Mouse (Mus musculus): Measurements from ENCODE around the gene Steap2.

Gene Steap2

DNA sequence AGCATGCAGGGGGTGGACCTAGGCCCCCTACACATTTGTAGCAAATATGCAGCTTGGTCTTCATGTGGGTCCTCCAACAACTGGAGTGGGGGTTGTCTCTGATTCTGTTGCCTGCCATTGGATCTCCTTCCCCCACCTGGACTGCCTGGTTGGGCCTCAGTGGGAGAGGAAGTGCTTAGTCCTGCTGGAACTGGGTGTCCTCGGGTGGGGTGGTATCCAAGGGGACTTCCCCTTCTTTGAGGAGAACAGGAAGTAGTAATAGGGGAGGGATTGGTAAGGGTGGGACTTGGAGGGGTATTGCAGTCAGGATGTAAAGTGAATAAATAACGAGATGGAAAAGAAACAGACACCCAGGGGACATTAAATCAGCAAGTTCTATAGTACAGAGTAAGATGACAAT is 35.7 kb downstream of the Steap2 start:
- Histone ChIP-seq H3K4me3 (replicated peaks; ENCODE audit: low read length) (no peak overlapping the region), H3K4me1 (replicated peaks; ENCODE audit: low read depth, low read length) (peaks cover 8% of the 10 kb centered on the region), H3K9me3 (ENCODE audit: low read length) (no peaks in the 10 kb centered on the region), H3K27me3 (ENCODE audit: insufficient read depth, low read length) (0 out of 2 replicates have a peak, but pooled peaks cover 3% of the 10 kb centered on the region), H3K36me3 (ENCODE audit: insufficient read depth, low read length) (no peaks in the 10 kb centered on the region)
- no peak for TF ChIP-seq CTCF (conservative IDR thresholded peaks at IDR 0.05; ENCODE audit: low read length)
- TF ChIP-seq NANOG (IDR thresholded peaks at IDR 0.05; ENCODE audit: borderline replicate concordance, low read length) = no peak
- no peak for TF ChIP-seq POU5F1 (IDR thresholded peaks at IDR 0.05; ENCODE audit: borderline replicate concordance, low read length)

DNA sequence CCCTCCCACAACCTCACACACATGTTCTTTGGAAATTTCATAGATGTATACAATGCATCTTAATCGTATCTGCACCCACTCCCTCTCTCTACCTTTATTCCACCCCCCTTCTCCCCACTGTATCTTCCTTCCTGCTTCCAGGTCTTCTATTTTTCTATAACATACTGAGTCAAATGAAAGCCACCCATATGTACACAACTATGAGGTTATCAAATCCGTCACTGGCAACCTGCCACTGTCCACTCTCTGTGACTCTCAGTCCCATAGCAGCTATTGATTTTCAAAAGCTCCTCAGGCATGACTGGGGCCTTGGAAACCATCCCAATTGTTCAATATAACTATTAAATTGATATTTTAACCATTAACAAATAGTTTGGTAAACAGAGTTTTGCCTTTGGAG is 36.4 kb downstream of the Steap2 start:
- TF ChIP-seq CTCF (conservative IDR thresholded peaks at IDR 0.05; ENCODE audit: low read length) = no peak
- TF ChIP-seq NANOG (IDR thresholded peaks at IDR 0.05; ENCODE audit: borderline replicate concordance, low read length) = no peak
- TF ChIP-seq POU5F1 (IDR thresholded peaks at IDR 0.05; ENCODE audit: borderline replicate concordance, low read length) = no peak

DNA sequence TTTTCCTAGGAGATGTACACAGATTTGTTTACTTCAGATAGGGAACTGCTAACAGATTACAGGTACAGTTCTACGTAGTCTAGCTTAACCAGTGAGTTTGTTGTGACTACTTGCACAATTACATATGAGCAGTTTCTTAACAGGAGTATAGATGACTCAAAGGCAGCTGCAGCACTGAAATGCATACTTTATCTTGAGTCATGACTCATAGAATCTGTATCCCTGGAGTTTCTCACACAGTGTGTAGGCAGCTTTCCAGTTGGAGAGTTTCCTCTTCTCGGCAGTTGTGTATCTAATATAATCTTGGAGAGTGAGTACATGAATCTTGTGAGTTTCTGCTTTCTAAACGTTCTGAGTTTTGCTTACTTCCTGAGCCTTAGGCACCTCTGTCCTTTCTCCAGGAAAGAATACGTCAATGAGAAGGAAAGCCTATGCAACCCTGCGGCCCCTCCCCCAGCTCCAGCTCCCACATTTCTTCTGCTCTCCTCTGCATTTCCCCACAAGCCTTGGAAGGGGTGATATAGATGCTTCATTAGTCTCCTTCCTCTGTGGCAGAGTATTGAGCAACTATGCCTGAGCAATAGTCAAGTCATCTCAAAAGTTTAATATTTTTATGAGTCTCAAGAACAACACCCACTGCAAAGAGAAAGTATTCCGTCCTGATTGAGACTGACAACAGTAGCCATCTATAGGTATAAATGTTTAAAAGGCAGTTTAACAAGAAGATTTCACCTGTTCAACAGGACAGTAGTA is 45.4 kb downstream of the Steap2 start:
- no peak for TF ChIP-seq CTCF (conservative IDR thresholded peaks at IDR 0.05; ENCODE audit: low read length)
- TF ChIP-seq NANOG (IDR thresholded peaks at IDR 0.05; ENCODE audit: borderline replicate concordance, low read length) = no peak
- no peak for TF ChIP-seq POU5F1 (IDR thresholded peaks at IDR 0.05; ENCODE audit: borderline replicate concordance, low read length)
- Histone ChIP-seq H3K36me3 (ENCODE audit: insufficient read depth, low read length) (no peaks in the 10 kb centered on the region), H3K9me3 (ENCODE audit: low read length) (no peaks in the 10 kb centered on the region), H3K4me1 (replicated peaks; ENCODE audit: low read depth, low read length) (no peaks in the 10 kb centered on the region), H3K4me3 (replicated peaks; ENCODE audit: low read length) (no peak overlapping the region), H3K27me3 (ENCODE audit: insufficient read depth, low read length) (no peaks in the 10 kb centered on the region)

More for the DNA sequence above, 36.4 kb downstream of the Steap2 start:
- peaks cover 3% of the 10 kb centered on the region for H3K4me1 ChIP-seq (replicated peaks; ENCODE audit: low read depth, low read length)
- H3K4me3 ChIP-seq (replicated peaks; ENCODE audit: low read length) = no peak overlapping the region
- no peaks in the 10 kb centered on the region for H3K36me3 ChIP-seq (ENCODE audit: insufficient read depth, low read length)
- H3K9me3 ChIP-seq (ENCODE audit: low read length) = no peaks in the 10 kb centered on the region
- 0 out of 2 replicates have a peak, but pooled peaks cover under 1% of the 10 kb centered on the region for H3K27me3 ChIP-seq (ENCODE audit: insufficient read depth, low read length)

DNA sequence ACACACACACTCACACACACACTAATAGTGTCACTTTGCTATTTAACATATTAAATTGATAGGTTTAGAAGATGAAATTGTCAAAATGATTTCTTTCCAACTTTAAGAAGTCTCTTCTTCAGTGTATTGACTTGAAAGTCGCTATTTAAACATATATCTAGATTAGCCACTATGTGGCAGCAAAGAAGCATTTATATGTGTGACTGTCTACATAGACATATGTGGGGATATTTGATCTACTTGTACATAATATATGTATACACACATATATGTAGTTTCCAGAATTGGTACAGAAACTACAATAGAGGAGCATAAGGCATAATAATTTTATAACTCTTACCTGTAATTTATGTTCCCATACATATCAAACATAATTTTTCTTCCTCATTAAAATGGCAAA is 48.2 kb downstream of the Steap2 start:
- H3K27me3 ChIP-seq (ENCODE audit: insufficient read depth, low read length) = no peaks in the 10 kb centered on the region
- no peaks in the 10 kb centered on the region for H3K36me3 ChIP-seq (ENCODE audit: insufficient read depth, low read length)
- H3K4me1 ChIP-seq (replicated peaks; ENCODE audit: low read depth, low read length) = no peaks in the 10 kb centered on the region
- no peak for TF ChIP-seq NANOG (IDR thresholded peaks at IDR 0.05; ENCODE audit: borderline replicate concordance, low read length)
- no peak for TF ChIP-seq POU5F1 (IDR thresholded peaks at IDR 0.05; ENCODE audit: borderline replicate concordance, low read length)
- no peak for TF ChIP-seq CTCF (conservative IDR thresholded peaks at IDR 0.05; ENCODE audit: low read length)
- H3K9me3 ChIP-seq (ENCODE audit: low read length) = no peaks in the 10 kb centered on the region
- H3K4me3 ChIP-seq (replicated peaks; ENCODE audit: low read length) = no peak overlapping the region

DNA sequence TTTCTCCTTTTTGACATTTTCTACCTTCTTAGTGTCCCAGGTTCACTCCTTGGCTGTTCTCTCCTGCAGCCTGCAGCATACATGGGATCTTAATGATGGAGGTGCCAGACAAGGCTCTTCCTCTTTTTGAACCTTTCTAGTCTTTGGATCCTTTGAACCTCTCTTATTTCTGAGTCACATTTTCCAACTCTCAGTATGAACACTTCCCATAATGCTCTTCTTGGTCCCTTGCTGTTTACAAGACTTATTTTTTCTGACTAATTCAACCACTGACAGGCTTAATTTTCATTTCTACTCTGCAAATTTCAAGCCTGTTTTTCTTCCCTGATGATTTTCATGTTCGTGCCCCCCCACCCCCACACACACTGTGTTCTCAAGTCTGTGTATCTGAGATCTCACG is 55.9 kb downstream of the Steap2 start:
- TF ChIP-seq NANOG (IDR thresholded peaks at IDR 0.05; ENCODE audit: borderline replicate concordance, low read length) = no peak
- TF ChIP-seq CTCF (conservative IDR thresholded peaks at IDR 0.05; ENCODE audit: low read length) = no peak
- no peak for TF ChIP-seq POU5F1 (IDR thresholded peaks at IDR 0.05; ENCODE audit: borderline replicate concordance, low read length)

DNA sequence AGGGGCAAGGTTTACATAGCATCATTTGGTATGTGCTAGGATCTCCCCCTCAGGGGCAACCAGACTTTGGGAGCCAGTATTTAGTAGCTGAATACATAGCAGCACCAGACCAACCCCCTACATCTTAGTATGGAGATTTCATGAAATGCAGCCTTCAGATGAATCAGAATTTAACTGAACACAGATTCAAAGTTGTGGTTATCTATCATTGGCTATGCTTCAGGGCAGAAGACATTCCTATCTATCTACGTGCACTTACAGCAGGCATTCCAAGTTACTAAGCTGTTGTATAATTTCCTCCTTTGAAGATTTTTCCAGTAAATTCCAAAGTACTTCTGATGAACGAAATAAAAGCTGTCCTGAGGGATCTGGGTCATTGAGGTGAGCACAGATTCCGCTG is 68.9 kb downstream of the Steap2 start:
- H3K27me3 ChIP-seq (ENCODE audit: insufficient read depth, low read length) = no peaks in the 10 kb centered on the region
- no peak overlapping the region for H3K4me3 ChIP-seq (replicated peaks; ENCODE audit: low read length)
- no peaks in the 10 kb centered on the region for H3K36me3 ChIP-seq (ENCODE audit: insufficient read depth, low read length)
- TF ChIP-seq POU5F1 (IDR thresholded peaks at IDR 0.05; ENCODE audit: borderline replicate concordance, low read length) = no peak
- TF ChIP-seq CTCF (conservative IDR thresholded peaks at IDR 0.05; ENCODE audit: low read length) = no peak
- TF ChIP-seq NANOG (IDR thresholded peaks at IDR 0.05; ENCODE audit: borderline replicate concordance, low read length) = no peak
- H3K4me1 ChIP-seq (replicated peaks; ENCODE audit: low read depth, low read length) = 0 out of 2 replicates have a peak, but pooled peaks cover 3% of the 10 kb centered on the region
- H3K9me3 ChIP-seq (ENCODE audit: low read length) = no peaks in the 10 kb centered on the region

More for the DNA sequence above, 55.9 kb downstream of the Steap2 start:
- H3K4me1 ChIP-seq (replicated peaks; ENCODE audit: low read depth, low read length) = no peaks in the 10 kb centered on the region
- no peak overlapping the region for H3K4me3 ChIP-seq (replicated peaks; ENCODE audit: low read length)
- no peaks in the 10 kb centered on the region for H3K36me3 ChIP-seq (ENCODE audit: insufficient read depth, low read length)
- no peaks in the 10 kb centered on the region for H3K9me3 ChIP-seq (ENCODE audit: low read length)
- H3K27me3 ChIP-seq (ENCODE audit: insufficient read depth, low read length) = no peaks in the 10 kb centered on the region

DNA sequence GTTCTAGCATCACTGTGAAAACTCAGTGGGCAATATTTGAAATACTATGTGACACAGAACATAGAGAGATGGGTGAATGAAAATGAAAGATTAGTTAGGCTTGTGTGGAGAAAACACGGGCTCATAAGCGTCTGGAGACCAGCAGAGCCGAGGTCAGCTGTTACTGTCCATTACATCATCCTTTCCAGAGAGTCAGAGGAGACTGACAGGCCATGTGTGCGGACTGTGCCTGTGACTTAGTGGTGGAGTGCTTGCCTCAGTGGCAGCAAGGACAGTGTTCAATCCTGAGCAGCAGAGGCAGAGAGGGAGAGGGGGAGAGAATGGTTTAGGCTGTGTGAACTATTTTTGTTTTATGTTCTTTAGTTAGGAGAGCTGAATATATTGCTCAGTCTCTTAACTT is 76.0 kb downstream of the Steap2 start:
- no peaks in the 10 kb centered on the region for H3K4me1 ChIP-seq (replicated peaks; ENCODE audit: low read depth, low read length)
- no peaks in the 10 kb centered on the region for H3K27me3 ChIP-seq (ENCODE audit: insufficient read depth, low read length)
- no peaks in the 10 kb centered on the region for H3K9me3 ChIP-seq (ENCODE audit: low read length)
- no peak overlapping the region for H3K4me3 ChIP-seq (replicated peaks; ENCODE audit: low read length)
- no peaks in the 10 kb centered on the region for H3K36me3 ChIP-seq (ENCODE audit: insufficient read depth, low read length)
- no peak for TF ChIP-seq POU5F1 (IDR thresholded peaks at IDR 0.05; ENCODE audit: borderline replicate concordance, low read length)
- no peak for TF ChIP-seq NANOG (IDR thresholded peaks at IDR 0.05; ENCODE audit: borderline replicate concordance, low read length)
- TF ChIP-seq CTCF (conservative IDR thresholded peaks at IDR 0.05; ENCODE audit: low read length) = no peak

Measured in E14TG2a.4 (cell line).